Mouse (Mus musculus): ENCODE data around the gene Thoc5. TPM values are rescaled to one million over a fixed set of nuclear protein-coding genes. Genes with fewer than 3 reads are reported as not detected.

The Thoc5 gene
- total RNA-seq, 1 experiment from 2014 or later: 33.3 TPM

- no peak for DNase-seq
These were observed 79.4 kb downstream of the Thoc5 start for GRCm38 (mm10) chr11:4974376-4975122.

- peak; percentile 79 for DNase-seq
These were observed 80.5 kb downstream of the Thoc5 start for GRCm38 (mm10) chr11:4975623-4976022.

Small RNA genes within 50 kb of the gene (microRNA-seq; reads per million reads assigned to microRNA genes)
- gene Mir6918: 0 to 0.36 reads per million in 2 experiments

Other genes with a start within 250 kb of the Thoc5 start
- gene Uqcr10, start 191.0 kb upstream of the Thoc5 start, total RNA-seq (2021): 790 and 849 TPM in 2 replicates
- gene Zmat5, start 190.6 kb upstream of the Thoc5 start, total RNA-seq (2021): 53.1 and 55.3 TPM in 2 replicates
- not detected in 2 replicates for gene Cabp7, start 148.5 kb upstream of the Thoc5 start, total RNA-seq (2021)
- gene Nf2, start 45.8 kb upstream of the Thoc5 start, total RNA-seq (2021): 160 and 207 TPM in 2 replicates
- 27.5 and 29.2 TPM in 2 replicates for gene Nipsnap1, start 21.4 kb upstream of the Thoc5 start, total RNA-seq (2021)
- 0.88 and 1.1 TPM in 2 replicates for gene Nefh, start 52.7 kb downstream of the Thoc5 start, total RNA-seq (2021)
- gene Ap1b1, start 91.5 kb downstream of the Thoc5 start, total RNA-seq (2021): 59.8 and 68.0 TPM in 2 replicates
- 0.39 TPM in 1 of 2 replicates, not detected in the other for gene Rasl10a, start 162.8 kb downstream of the Thoc5 start, total RNA-seq (2021)
- 42.4 and 46.1 TPM in 2 replicates for gene Gas2l1, start 170.0 kb downstream of the Thoc5 start, total RNA-seq (2021)
- gene Rhbdd3, start 203.6 kb downstream of the Thoc5 start, total RNA-seq (2021): 18.8 and 27.9 TPM in 2 replicates
- gene Ewsr1, start 203.9 kb downstream of the Thoc5 start, total RNA-seq (2021): 361 and 374 TPM in 2 replicates

Data from adrenal gland, postnatal 25 days (tissue).